Mouse (Mus musculus): ENCODE data around the gene Mrtfa.

Gene Mrtfa

DNA sequence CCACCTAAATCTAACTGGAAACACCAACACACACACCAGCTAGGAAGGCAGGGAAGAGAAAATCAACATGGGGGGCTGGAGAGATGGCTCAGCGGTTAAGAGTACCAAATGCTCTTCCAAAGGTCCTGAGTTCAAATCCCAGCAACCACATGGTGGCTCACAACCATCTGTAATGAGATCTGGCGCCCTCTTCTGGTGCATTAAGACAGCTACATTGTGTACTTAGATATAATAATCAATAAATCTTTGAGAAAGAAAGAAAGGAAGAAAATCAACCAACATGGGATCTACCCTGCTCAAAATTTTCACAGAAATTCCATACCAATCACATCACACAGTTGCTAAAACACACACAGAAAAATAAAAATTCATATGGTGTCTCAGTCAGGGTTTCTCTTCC, 34.1 kb downstream of the Mrtfa start:
- DNase-seq (ENCODE audit: low read depth, low spot score): no peak

DNA sequence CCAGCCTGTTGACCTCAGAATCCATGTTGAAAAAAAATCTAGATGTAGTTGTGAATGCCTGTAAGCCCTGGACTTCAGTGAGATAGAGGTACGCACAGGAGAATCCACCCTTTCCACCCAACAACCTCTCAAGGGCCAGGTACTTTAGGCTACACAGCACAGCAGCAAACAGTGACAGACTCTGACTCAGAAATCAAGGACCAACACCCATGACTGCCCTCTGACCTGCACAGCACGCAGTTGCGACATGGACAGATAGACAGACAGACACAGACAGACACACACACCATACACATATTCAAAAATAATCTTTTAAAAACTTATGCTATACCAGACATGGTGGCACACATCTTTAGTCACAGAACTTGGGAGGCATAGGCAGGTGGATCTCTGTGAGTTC, 34.7 kb downstream of the Mrtfa start:
- no peak for DNase-seq (ENCODE audit: low read depth, low spot score)

DNA sequence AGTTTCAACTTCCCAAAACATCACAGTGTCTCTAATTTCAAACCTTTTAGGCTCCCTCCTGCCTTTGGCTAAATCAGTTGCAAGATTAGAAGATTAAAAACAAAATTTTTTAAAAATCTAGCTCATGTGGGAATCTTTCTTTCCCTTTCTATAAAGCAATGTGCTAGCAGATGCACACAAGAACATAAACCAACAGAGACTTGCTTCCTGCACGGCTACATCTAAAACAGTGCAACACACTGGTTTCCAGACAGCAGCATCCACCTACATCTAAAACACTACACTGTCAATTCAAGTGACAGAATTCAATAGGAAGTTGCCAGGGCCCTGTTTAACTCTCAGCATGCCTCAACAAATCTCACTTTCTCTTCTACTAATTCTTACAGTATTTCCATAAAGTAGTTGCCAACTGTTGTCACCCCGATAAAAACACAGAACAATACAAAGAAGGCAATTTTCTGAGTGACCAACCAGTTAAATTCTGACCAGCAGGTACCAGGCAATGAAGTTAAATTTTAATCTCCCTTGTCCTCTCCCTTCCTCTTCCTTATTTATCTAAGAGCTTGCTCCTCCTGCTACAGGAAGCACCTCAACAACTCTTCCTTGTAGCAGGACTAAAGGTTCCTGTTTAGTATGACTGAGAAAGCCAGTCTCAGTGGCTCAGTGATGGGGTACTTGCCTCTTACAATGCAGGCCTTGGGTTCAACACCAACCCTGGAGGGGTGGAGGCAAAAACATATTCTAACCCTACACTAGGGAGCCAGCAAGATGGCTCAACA, 35.5 kb downstream of the Mrtfa start:
- no peak for DNase-seq (ENCODE audit: low read depth, low spot score)

DNA sequence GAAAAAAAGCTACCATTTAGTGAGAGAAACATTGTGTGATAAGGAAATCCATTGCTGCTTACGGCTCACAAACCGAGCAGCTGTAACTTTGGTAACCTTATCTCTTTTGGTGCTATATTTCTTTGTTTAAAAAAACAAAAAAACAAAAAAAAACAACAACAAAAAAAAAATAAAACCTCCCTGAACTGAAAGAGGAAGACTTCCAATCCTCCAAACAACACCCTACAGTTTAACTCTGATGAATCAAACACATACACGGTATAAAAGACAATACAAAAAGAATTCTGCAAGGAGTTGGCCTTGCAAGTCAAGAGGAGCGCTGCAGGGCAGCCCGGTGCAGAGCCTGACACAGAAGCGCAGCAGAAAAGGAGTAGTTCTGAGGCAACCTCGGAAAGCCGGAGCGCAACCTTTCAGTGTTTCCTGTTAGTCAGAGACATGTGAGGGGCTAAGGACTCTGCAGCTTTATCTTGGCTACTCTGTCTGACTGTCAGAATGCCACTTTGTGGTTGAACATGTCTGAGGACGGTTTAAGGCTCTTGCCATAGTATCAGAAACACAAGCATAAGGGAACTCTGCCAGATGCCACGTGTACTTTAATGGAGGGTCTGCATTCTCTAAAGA, 48.5 kb downstream of the Mrtfa start:
- DNase-seq (ENCODE audit: low read depth, low spot score): no peak

DNA sequence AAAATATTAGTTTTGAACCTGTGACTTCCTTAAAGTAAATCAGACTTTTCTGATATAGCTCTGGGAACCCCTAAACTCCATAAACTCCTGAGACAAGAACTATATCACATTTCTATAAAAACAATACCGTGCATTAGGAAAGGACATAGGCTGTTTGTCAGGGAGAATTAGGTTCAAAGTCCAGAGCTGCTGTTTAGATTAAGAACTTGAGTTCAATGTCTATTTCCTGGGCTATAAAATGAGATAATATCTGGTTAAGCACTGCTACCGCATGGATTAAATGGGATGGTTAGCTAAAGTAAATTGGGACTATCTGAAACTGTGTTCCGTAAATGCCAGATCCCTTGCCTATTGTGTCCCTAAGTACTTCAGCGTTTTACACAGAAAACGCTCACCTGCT, 50.6 kb downstream of the Mrtfa start:
- DNase-seq (ENCODE audit: low read depth, low spot score): no peak

DNA sequence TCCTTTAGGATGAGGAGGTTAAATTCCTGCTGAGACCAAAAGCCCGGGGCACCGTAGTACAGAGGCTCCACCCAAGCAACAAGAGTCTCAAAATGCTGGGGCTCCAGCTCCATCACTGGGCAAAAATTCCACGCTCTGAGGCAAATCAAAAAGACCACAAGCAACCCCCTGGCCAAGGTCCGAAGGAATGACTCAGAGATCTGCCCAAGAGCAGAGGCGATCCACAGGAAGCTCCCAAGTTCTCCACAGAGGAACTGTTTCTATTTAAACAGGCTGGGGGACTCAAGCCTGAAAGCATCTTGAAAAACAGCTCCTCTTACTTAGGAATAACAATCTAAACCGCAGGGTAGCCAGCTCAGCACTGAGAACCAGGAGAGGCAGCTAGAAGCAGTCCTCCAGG, 53.3 kb downstream of the Mrtfa start:
- DNase-seq (ENCODE audit: low read depth, low spot score): peak; percentile 24

DNA sequence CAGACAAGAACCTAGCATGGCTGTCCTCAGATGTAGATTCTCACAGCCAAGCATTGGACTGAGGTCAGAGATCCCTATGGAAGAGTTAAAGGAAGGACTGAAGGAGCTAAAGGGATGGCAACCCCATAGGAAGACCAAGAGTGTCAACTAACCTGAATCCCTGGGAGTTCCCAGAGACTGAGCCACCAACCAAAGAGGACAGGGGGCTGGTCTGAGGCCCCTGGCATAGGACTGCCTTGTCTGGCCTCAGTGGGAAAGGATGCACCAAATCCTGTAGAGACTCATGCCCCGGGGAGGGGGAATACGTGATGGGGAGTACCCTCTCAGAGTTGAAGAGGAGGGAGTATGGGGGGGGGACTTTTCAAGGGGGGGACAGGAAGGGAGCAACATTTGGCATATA, 56.8 kb downstream of the Mrtfa start:
- DNase-seq (ENCODE audit: low read depth, low spot score): no peak

DNA sequence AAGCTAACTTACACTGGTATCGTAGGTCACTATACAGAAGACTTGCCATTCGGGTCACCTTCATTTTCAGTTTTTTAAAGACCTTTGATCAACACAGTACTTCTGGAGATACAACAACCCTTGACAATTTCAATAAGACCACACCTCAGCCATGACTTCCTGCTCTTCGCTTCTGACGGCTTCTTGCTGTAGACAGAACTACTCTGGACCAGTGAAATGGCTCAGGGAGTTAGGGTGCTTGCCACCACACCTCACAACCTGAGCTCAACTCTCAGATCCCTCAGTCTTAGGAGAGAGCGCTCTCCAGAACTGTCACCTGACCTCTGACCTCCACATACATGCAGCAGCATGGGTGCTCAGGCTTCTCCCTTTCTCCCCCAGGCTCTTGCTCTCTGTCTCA, 59.4 kb downstream of the Mrtfa start:
- DNase-seq (ENCODE audit: low read depth, low spot score): no peak

DNA sequence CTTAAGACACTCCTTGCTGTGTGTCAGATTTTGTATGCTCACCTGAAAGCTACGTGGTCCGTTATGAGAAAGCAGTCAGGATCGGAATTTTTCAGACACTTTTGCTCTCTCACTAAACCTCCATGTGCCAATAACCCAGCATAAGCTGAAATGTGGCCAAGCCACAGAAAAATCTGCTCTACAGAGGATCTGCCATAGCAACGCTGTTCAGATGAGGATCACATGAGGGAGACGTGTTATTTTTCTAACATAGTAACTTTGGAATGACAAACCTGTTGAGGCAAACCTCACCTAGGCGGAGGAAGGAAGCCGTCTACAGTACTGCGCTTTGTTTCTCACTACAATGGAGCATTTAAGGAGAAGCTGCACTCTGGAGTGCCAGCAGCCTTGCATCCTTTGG, 60.6 kb downstream of the Mrtfa start:
- no peak for DNase-seq (ENCODE audit: low read depth, low spot score)

DNA sequence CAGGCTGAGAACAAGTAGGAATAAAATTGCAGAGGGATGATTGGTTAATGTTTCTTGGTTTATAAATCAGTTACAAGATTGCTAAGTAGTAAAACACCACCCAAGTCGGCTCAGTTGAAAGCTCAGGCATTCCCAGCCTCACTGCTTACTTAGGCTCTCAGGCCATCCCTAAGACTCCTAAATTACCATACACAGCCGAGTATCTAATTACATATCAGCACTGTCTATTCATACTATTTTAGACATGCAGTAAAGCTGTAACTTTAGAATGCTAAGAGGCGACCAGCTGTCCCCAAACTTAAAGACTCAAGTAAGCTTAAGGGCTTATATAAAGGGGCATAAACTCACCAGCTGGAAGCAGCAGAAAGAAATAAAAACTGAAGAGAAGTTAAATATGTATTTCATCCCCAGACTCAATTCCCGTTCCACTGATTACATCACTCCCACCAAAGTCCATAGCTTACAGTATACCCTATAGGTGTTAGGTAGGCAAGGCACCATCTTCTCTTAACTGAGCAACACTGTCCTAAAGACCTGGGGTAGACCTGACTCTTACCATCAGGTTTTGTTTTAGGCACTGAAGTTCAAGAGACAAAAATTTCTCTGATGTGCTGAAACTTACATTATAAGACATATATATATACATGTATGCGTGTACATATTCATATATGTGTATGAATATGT, 62.3 kb downstream of the Mrtfa start:
- DNase-seq (ENCODE audit: low read depth, low spot score): no peak

DNA sequence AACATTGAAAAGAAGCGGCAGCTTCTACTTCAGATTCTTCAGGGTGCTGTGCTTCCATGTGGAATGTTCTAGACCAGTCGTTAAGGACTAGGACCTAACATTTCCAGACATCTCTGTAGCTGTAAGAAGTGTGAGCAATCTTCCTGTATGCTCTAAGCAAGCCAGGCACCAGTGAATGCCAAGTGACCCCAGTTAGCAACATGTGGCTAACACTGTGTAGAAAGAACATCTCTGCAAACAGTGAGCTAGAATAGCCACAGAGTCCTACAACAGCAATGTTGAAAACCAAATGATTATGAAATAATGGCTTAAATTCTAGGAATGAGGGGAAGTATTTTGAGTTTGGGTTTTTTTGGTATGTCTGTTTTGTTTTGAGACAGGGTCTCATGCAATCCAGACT, 66.3 kb downstream of the Mrtfa start:
- no peak for DNase-seq (ENCODE audit: low read depth, low spot score)

DNA sequence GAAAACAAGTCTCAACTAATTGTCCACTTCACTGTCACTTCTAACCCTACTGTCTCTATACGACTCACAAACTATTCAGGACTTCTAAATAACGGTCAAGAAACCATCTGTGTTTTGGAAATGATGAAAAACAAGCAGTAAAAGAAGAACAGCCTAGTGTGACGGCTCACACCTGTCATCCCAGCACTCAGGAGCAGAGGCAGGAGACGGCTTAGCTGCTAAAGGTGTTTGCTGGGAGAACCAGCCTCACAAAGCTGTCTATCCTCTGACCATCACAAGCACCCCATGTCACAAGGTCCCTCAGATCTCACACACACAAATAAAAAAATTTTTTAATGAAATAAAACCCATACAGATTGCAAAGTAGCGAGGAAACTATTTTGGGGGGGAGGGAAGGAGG, 67.4 kb downstream of the Mrtfa start:
- no peak for DNase-seq (ENCODE audit: low read depth, low spot score)

DNA sequence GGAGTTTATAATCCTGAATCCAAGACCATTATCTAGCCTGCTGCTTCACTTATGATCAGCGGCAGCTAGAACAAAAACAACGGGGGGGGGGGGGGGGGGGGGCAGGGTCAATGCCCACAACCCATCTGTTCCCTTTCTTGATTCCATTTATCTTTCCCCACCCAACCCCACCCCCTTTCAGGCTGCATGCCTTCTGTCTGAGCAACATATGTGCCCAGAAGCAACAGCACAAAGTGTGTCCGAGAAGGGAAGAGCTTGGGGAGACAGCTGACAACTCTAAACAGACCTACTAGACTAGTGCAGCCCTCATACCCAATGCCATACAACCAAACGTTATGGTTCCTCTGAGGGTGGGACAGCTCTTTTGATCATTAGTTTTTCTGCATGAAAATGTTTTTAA, 68.0 kb downstream of the Mrtfa start:
- DNase-seq (ENCODE audit: low read depth, low spot score): no peak

DNA sequence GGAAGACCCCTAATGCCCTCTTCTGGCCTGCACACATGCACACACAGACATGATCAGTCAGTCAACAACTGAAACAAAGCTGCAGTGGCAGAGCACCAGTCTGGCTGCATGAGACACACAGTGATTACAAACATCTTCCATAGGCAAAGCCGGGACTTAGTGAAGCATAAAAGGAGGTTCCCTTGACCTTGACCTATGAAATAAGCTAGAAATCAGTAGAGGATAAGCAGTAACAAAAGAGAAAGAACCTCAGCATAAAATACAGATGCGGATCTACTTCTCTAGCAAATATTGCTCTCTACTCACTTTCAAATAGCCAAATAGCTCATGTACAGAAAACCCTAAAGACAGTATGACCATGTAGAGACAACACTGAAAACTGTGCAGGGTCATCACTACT, 68.5 kb downstream of the Mrtfa start:
- DNase-seq (ENCODE audit: low read depth, low spot score): no peak

DNA sequence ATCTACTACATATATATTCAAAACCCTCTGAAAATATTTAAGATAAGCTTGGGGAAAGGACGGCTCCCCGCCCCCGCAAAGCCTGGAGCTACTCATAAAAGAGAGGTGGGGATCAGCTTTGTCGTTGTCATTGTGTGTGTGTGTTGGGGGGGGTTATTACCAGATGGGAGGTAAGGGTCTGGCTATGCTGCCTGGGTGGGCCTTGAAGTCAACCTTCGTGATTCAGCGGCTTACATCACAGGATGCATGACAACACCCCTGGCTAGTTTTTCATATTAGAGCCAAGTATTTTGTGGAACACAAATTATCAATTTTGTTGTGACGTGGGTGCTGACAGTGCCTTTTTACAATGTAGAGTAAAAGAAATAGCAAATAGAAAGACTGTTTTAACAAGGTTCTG, 69.6 kb downstream of the Mrtfa start:
- no peak for DNase-seq (ENCODE audit: low read depth, low spot score)

DNA sequence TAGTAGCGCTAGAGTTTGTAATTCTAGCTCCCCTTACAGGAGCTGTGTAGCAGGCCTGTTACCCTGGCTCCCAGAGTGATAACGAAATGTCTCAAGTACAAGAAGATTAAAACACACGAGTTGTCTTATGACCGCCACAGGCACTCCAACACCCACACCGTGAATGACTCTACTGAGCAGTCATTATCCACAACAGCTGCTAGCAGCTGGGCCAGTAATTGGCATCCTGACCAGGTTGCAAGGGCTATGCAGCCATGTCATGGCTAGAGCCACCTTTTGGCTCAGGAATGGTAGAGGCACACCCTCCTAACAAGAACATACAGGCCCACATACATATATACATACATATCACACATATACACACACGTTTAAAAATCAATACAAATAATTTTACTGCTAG, 70.4 kb downstream of the Mrtfa start:
- DNase-seq (ENCODE audit: low read depth, low spot score): no peak

DNA sequence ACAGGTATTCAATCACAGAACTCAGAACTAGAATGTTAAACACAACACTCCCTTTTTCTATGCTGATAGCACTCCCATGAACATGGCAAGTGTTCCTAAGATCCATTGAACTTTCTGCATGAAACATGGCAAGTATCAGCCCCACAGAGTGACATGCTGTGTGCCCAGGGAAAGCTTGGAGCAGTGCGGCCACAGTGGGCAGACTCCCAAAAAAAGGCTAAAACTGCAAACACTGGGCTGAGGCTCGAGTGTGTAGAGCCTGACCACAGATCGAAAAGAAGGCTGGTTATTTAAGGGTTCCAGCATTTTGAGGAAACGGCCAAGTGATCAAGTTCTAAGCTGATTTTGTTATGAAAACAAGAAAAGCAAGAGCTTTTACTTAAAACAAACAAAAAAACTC, 72.3 kb downstream of the Mrtfa start:
- no peak for DNase-seq (ENCODE audit: low read depth, low spot score)

DNA sequence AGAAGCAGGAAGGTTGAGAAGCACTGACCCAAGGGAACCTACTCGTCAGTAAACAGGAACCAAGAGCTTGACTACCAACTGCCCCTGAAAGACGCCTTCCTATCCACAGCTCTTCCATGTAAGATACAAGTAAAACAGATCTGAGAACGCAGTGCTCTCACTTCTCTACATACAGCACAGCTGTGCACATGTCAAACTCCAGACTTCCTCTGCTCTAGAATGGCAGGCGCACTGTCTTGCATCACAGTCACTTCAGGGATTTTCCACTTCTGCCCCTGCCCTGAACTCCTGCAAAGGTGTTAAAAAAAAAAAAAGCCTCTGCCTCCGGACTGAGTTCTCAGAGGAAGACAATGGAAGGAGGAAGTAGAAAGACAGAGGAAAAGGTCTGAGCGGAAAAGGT, 78.0 kb downstream of the Mrtfa start:
- DNase-seq (ENCODE audit: low read depth, low spot score): no peak

DNA sequence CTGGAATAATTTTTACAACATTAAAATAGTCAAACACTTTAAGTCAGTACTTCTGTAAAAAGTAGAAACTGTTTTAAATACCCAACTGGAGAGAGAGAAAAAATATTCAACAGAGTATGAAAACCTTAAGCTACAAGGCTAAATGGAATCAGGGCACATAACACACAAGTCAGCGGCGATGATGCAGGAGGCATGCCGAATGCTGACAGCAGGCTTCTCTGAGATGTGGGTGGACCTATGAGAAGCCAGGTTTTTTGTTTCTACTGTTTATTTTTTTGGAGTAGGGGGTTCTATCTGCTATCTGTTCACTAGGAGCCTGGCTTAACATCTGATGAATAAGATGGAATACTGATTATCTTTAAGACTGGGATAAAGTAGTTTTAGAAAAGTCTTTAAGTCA, 80.2 kb downstream of the Mrtfa start:
- DNase-seq (ENCODE audit: low read depth, low spot score): no peak

DNA sequence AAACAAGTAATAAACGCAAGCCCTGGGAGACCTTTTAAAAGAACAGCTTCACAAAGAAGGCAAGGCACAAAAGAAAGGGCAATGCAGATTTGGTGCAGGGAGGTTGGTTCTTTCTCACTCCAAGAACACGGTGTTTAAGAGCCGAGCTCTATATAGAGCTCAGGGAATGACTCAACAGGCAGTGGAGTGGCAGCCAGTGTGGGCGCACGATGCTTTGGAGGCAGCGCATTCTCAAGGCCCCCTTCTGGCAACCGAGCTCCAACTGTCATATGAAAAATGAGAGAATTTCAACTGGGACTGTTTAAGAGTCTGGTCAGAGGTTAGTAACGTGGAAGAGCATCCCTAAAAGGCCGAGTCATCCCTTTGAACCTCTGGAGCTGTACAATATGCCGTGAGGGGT, 84.6 kb downstream of the Mrtfa start:
- DNase-seq (ENCODE audit: low read depth, low spot score): no peak

DNA sequence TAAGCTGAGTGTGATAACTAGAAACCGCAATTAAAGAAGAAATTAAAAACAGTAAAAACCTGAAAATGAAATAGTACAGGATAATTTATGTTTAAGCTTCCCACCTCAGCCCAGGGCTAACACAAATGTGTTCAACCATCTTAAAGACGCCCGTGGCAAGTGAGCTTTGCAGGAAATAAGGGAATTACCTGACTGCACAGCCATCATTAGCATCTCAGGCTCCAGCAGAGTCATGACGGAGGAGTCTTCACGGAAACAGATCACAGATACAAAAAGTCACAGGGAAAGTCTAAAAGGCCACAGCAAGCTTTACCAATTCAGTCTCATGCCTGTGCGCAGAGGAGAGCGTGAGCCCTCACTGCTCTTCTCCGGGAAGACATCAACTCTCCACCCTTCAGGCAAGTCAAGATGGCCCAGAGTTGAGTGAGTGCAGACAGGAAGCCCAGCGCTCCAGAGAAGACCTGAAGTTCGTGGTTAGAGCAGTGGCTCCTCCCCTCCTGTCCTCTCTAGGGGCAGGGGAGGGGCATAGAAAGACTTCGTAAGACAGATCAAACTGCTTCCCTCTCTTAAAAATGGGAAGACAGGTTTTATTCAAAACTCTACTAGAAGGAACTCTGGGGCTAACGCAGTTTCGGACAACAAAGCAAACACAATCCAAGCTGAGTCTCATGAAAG, 85.8 kb downstream of the Mrtfa start:
- peak; percentile 26 for DNase-seq (ENCODE audit: low read depth, low spot score)

DNA sequence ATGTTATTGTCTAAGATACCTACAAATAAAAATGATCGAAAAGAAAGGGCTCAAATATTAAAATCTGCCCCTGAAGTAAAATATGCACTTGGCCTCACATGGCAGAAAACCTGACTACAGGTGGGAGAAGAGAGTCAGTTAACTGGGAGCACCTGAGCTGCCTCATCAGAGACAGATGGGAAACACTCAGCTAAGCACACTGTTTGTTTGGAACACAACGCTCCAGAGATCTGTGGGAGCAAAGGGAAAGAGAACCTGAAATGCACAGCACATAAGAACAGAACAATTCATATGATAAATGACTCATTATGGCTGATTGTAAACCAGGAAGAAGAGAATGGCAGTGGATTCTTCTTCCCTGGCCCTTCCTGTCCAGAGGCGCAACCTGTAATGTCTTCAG, 87.1 kb downstream of the Mrtfa start:
- peak; percentile 10 for DNase-seq (ENCODE audit: low read depth, low spot score)
